Mouse (Mus musculus): ENCODE measurements at regions not wholly inside any gene's neighbourhood (a gene's known extent, or its start where the extent isn't known, plus 50 kb on each side); places are given as distances from the start of the nearest gene placed in this dataset.
"Not testable (repeated sequence)": the region's sequence is repeated elsewhere in the genome, so short reads cannot be mapped to it uniquely, and the experiment has no call there.

- Histone ChIP-seq H3K4me2 (replicated peaks) (no peak overlapping the region), H3K36me3 (no peaks in the 10 kb centered on the region), H3K9ac (no peak overlapping the region), H3K9me3 (replicated peaks) (no peaks in the 10 kb centered on the region), H3K4me3 (replicated peaks) (no peak overlapping the region), H3K27me3 (no peaks in the 10 kb centered on the region), H3K4me1 (no peaks in the 10 kb centered on the region), H3K27ac (replicated peaks) (no peak overlapping the region)
- no peak for ATAC-seq (ENCODE audit: insufficient number of reproducible peaks, low FRiP score, low TSS enrichment, low read depth)
- 79% methylated on average over 5 of the region's 5 CpGs for WGBS
Measured at GRCm38 (mm10) chr3:6876265-6876664, 256.0 kb upstream of the 1700008P02Rik start.

GRCm38 (mm10) chr3:6872170-6872569, 251.9 kb upstream of the 1700008P02Rik start:
- no peaks in the 10 kb centered on the region for H3K27me3 ChIP-seq
- no peak for ATAC-seq (ENCODE audit: insufficient number of reproducible peaks, low FRiP score, low TSS enrichment, low read depth)
- H3K9ac ChIP-seq, result no peak overlapping the region
- 16% methylated on average over 3 of the region's 3 CpGs for WGBS
- H3K4me2 ChIP-seq (replicated peaks), result no peak overlapping the region
- H3K36me3 ChIP-seq, result no peaks in the 10 kb centered on the region
- no peak overlapping the region for H3K27ac ChIP-seq (replicated peaks)
- H3K9me3 ChIP-seq (replicated peaks), result no peaks in the 10 kb centered on the region
- no peaks in the 10 kb centered on the region for H3K4me1 ChIP-seq
- no peak overlapping the region for H3K4me3 ChIP-seq (replicated peaks)

GRCm38 (mm10) chr3:6871752-6872151, 251.5 kb upstream of the 1700008P02Rik start:
- H3K4me1 ChIP-seq, result no peaks in the 10 kb centered on the region
- 34% methylated on average over 2 of the region's 2 CpGs for WGBS
- no peak overlapping the region for H3K4me2 ChIP-seq (replicated peaks)
- H3K27ac ChIP-seq (replicated peaks), result no peak overlapping the region
- H3K9me3 ChIP-seq (replicated peaks), result no peaks in the 10 kb centered on the region
- H3K4me3 ChIP-seq (replicated peaks), result no peak overlapping the region
- H3K36me3 ChIP-seq, result no peaks in the 10 kb centered on the region
- no peak overlapping the region for H3K9ac ChIP-seq
- H3K27me3 ChIP-seq, result no peaks in the 10 kb centered on the region
- ATAC-seq (ENCODE audit: insufficient number of reproducible peaks, low FRiP score, low TSS enrichment, low read depth), result no peak

GRCm38 (mm10) chr3:6866148-6866483, 245.9 kb upstream of the 1700008P02Rik start:
- Histone ChIP-seq H3K9ac (no peak overlapping the region), H3K4me3 (replicated peaks) (no peak overlapping the region), H3K27me3 (no peaks in the 10 kb centered on the region), H3K36me3 (no peaks in the 10 kb centered on the region), H3K9me3 (replicated peaks) (no peaks in the 10 kb centered on the region), H3K4me1 (no peaks in the 10 kb centered on the region), H3K27ac (replicated peaks) (no peak overlapping the region), H3K4me2 (replicated peaks) (no peak overlapping the region)
- ATAC-seq (ENCODE audit: insufficient number of reproducible peaks, low FRiP score, low TSS enrichment, low read depth), result no peak

- Histone ChIP-seq H3K4me1 (no peaks in the 10 kb centered on the region), H3K4me3 (replicated peaks) (no peak overlapping the region), H3K27me3 (no peaks in the 10 kb centered on the region), H3K27ac (replicated peaks) (no peak overlapping the region), H3K4me2 (replicated peaks) (no peak overlapping the region), H3K9ac (no peak overlapping the region), H3K9me3 (replicated peaks) (no peaks in the 10 kb centered on the region), H3K36me3 (no peaks in the 10 kb centered on the region)
- 56% methylated on average over 3 of the region's 3 CpGs for WGBS
- ATAC-seq (ENCODE audit: insufficient number of reproducible peaks, low FRiP score, low TSS enrichment, low read depth), result peak; percentile 54; the same call in 1 of the 2 replicates
Measured at GRCm38 (mm10) chr3:6865462-6866147, 245.4 kb upstream of the 1700008P02Rik start.

- H3K27me3 ChIP-seq, result no peaks in the 10 kb centered on the region
- no peaks in the 10 kb centered on the region for H3K36me3 ChIP-seq
- no peak overlapping the region for H3K27ac ChIP-seq (replicated peaks)
- no peaks in the 10 kb centered on the region for H3K9me3 ChIP-seq (replicated peaks)
- no peak overlapping the region for H3K9ac ChIP-seq
- no peak overlapping the region for H3K4me2 ChIP-seq (replicated peaks)
- ATAC-seq (ENCODE audit: insufficient number of reproducible peaks, low FRiP score, low TSS enrichment, low read depth), result no peak
- H3K4me1 ChIP-seq, result no peaks in the 10 kb centered on the region
- 82% methylated on average over 2 of the region's 2 CpGs for WGBS
- no peak overlapping the region for H3K4me3 ChIP-seq (replicated peaks)
Measured at GRCm38 (mm10) chr3:6859866-6860180, 239.6 kb upstream of the 1700008P02Rik start.

GRCm38 (mm10) chr3:6858982-6859865, 239.0 kb upstream of the 1700008P02Rik start:
- Histone ChIP-seq H3K4me2 (replicated peaks) (no peak overlapping the region), H3K9ac (no peak overlapping the region), H3K4me1 (no peaks in the 10 kb centered on the region), H3K4me3 (replicated peaks) (no peak overlapping the region), H3K27ac (replicated peaks) (no peak overlapping the region), H3K27me3 (no peaks in the 10 kb centered on the region), H3K9me3 (replicated peaks) (no peaks in the 10 kb centered on the region), H3K36me3 (no peaks in the 10 kb centered on the region)
- 59% methylated on average over 4 of the region's 4 CpGs for WGBS
- ATAC-seq (ENCODE audit: insufficient number of reproducible peaks, low FRiP score, low TSS enrichment, low read depth), result no peak

GRCm38 (mm10) chr3:6819332-6819731, 199.1 kb upstream of the 1700008P02Rik start:
- H3K9me3 ChIP-seq (replicated peaks), result no peaks in the 10 kb centered on the region
- no peaks in the 10 kb centered on the region for H3K4me1 ChIP-seq
- 48% methylated on average over 7 of the region's 7 CpGs for WGBS
- H3K27me3 ChIP-seq, result no peaks in the 10 kb centered on the region
- H3K4me3 ChIP-seq (replicated peaks), result no peak overlapping the region
- H3K36me3 ChIP-seq, result no peaks in the 10 kb centered on the region
- ATAC-seq (ENCODE audit: insufficient number of reproducible peaks, low FRiP score, low TSS enrichment, low read depth), result no peak
- H3K27ac ChIP-seq (replicated peaks), result no peak overlapping the region
- no peak overlapping the region for H3K4me2 ChIP-seq (replicated peaks)
- H3K9ac ChIP-seq, result no peak overlapping the region

- Histone ChIP-seq H3K36me3 (no peaks in the 10 kb centered on the region), H3K27ac (replicated peaks) (no peak overlapping the region), H3K9ac (no peak overlapping the region), H3K4me2 (replicated peaks) (no peak overlapping the region), H3K9me3 (replicated peaks) (no peaks in the 10 kb centered on the region), H3K4me1 (no peaks in the 10 kb centered on the region), H3K27me3 (no peaks in the 10 kb centered on the region), H3K4me3 (replicated peaks) (no peak overlapping the region)
- ATAC-seq (ENCODE audit: insufficient number of reproducible peaks, low FRiP score, low TSS enrichment, low read depth), result no peak
- WGBS, result 20% methylated on average over 2 of the region's 2 CpGs
Measured at GRCm38 (mm10) chr3:6812346-6812745, 192.1 kb upstream of the 1700008P02Rik start.

- Histone ChIP-seq H3K36me3 (no peaks in the 10 kb centered on the region), H3K27ac (replicated peaks) (no peak overlapping the region), H3K9ac (no peak overlapping the region), H3K9me3 (replicated peaks) (no peaks in the 10 kb centered on the region), H3K27me3 (no peaks in the 10 kb centered on the region), H3K4me2 (replicated peaks) (no peak overlapping the region), H3K4me1 (no peaks in the 10 kb centered on the region), H3K4me3 (replicated peaks) (no peak overlapping the region)
- no peak for ATAC-seq (ENCODE audit: insufficient number of reproducible peaks, low FRiP score, low TSS enrichment, low read depth)
- 43% methylated on average over 2 of the region's 2 CpGs for WGBS
Measured at GRCm38 (mm10) chr3:6809381-6809950, 189.2 kb upstream of the 1700008P02Rik start.

- not testable (repeated sequence) for H3K27me3 ChIP-seq; H3K9ac ChIP-seq; H3K4me1 ChIP-seq; ATAC-seq (ENCODE audit: insufficient number of reproducible peaks, low FRiP score, low TSS enrichment, low read depth); H3K9me3 ChIP-seq (replicated peaks); H3K27ac ChIP-seq (replicated peaks); H3K4me3 ChIP-seq (replicated peaks); H3K4me2 ChIP-seq (replicated peaks); H3K36me3 ChIP-seq
- WGBS, result 93% methylated on average over 34 of the region's 37 CpGs
Measured at GRCm38 (mm10) chr3:6800092-6800716, 180.0 kb upstream of the 1700008P02Rik start.

Measured in embryonic facial prominence, embryonic 15.5 days (tissue).